Mouse (Mus musculus) T-cell, adult 66 days (primary cell): ENCODE results near the gene Dusp7. TPM values are rescaled to one million over a fixed set of nuclear protein-coding genes. Genes with fewer than 3 reads are reported as not detected.

Experiments used
- total RNA-seq, 2 experiments: library from RNA; stranded (reverse); gene quantifications; 3 replicates in 1 of 2; 4 replicates in 1 of 2; pipeline ENCODE4 v1.2.4; 2023

The Dusp7 gene
- 10 to 100 TPM; 37.8 to 49.4 TPM for total RNA-seq

DNA sequence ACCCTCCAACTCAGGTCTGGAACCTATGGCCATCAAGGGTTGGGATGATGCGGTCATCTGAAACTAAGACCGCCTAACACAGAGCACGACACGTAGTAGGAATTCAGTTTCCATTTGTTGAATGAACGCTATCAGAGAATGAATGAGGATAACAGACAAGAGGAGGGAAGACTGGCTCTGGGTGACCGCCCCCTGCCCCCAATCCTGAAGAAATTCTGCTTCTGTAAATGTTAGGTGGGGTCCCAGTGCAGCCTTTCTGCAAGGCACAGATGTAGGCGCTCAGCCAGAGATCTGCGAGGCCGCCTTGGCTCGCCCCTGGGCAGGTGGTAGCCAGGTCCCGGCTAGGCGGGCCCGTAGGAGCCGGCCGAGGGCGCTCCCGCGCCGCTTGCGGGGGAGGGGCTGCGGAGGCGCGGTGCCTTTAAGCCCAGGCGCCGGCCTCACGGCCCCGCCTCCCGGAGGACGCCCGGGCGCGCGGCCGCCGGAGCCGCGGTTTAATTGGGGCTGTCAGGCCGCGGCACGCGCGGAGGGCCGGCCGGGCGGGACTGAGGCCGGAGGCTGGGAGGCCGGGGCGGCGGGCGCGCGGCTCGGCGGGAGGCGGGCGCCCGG is at the start of gene Dusp7:
Dusp7 (plus strand) TSS at position 521 of the 606 bp plus-strand sequence.

Other genes with a start within 250 kb of the Dusp7 start
- 10 to 100 TPM in 1 of 2 experiments, 1 to 10 TPM in 1; 7.2 to 14.7 TPM for gene Glyctk, start 210.5 kb upstream of the Dusp7 start, total RNA-seq
- gene Wdr82, start 197.7 kb upstream of the Dusp7 start, total RNA-seq = 100 to 1,000 TPM; 147 to 149 TPM
- 10 to 100 TPM; 52.0 to 60.3 TPM for gene Ppm1m, start 168.9 kb upstream of the Dusp7 start, total RNA-seq
- 100 to 1,000 TPM; 124 to 127 TPM for gene Twf2, start 165.5 kb upstream of the Dusp7 start, total RNA-seq
- 1 to 10 TPM; 2.1 to 3.5 TPM for gene Tlr9, start 146.0 kb upstream of the Dusp7 start, total RNA-seq
- gene Alas1, start 120.0 kb upstream of the Dusp7 start, total RNA-seq = 10 to 100 TPM; 45.1 to 45.2 TPM
- 1 to 10 TPM; 3.4 to 8.3 TPM for gene Poc1a, start 87.6 kb upstream of the Dusp7 start, total RNA-seq
- gene Rpl29, start 60.8 kb downstream of the Dusp7 start, total RNA-seq = 100 to 1,000 TPM; 850 to 940 TPM
- 10 to 100 TPM; 14.4 to 15.4 TPM for gene Acy1, start 69.7 kb downstream of the Dusp7 start, total RNA-seq
- 1 to 10 TPM; 6.6 to 7.7 TPM for gene Abhd14b, start 78.8 kb downstream of the Dusp7 start, total RNA-seq
- gene Abhd14a, start 79.0 kb downstream of the Dusp7 start, total RNA-seq = 10 to 100 TPM in 1 of 2 experiments, 1 to 10 TPM in 1; 10.0 to 11.4 TPM
- gene Pcbp4, start 84.7 kb downstream of the Dusp7 start, total RNA-seq = 10 to 100 TPM; 10.5 to 15.6 TPM
- gene Gpr62, start 97.3 kb downstream of the Dusp7 start, total RNA-seq = under 1 TPM; 0.30 to 0.99 TPM
- 10 to 100 TPM; 85.2 to 89.8 TPM for gene Rrp9, start 107.3 kb downstream of the Dusp7 start, total RNA-seq
- gene Parp3, start 108.3 kb downstream of the Dusp7 start, total RNA-seq = 10 to 100 TPM; 50.1 to 60.6 TPM
- not detected for gene Iqcf1, start 131.3 kb downstream of the Dusp7 start, total RNA-seq
- gene Iqcf5, start 145.9 kb downstream of the Dusp7 start, total RNA-seq = not detected
- gene Iqcf3, start 193.0 kb downstream of the Dusp7 start, total RNA-seq = not detected
- not detected for gene Iqcf4, start 202.4 kb downstream of the Dusp7 start, total RNA-seq